Mouse (Mus musculus) forebrain, embryonic 10.5 days (tissue): ENCODE data around the gene Lcat. TPM values are rescaled to one million over a fixed set of nuclear protein-coding genes. Genes with fewer than 3 reads are reported as not detected.

Experiments used
- DNase-seq: peaks from one replicate; pipeline ENCODE4 v3.0.0-alpha.2; 2017; ENCODE audit warnings: low spot score; ENCODE audit errors: extremely low spot score
- H3K27ac ChIP-seq: fragments of 300-500 bp; sonication (generic); 2 replicates; pipeline ENCODE4 v1.5.1; 2016; ENCODE audit warnings: mild to moderate bottlenecking
- H3K27me3 ChIP-seq: fragments of 300-500 bp; sonication (generic); 2 replicates; pipeline ENCODE4 v1.6.1; 2016; ENCODE audit warnings: mild to moderate bottlenecking; ENCODE audit not compliant: poor library complexity, severe bottlenecking
- H3K36me3 ChIP-seq: fragments of 300-500 bp; sonication (generic); replicated peaks from 2 replicates; pipeline ENCODE4 v1.6.1; 2016; ENCODE audit warnings: mild to moderate bottlenecking, moderate library complexity
- H3K4me1 ChIP-seq: fragments of 300-500 bp; sonication (generic); 2 replicates; pipeline ENCODE4 v1.6.1; 2016
- H3K4me3 ChIP-seq: fragments of 300-500 bp; sonication (generic); 2 replicates; pipeline ENCODE4 v1.5.1; 2016; ENCODE audit warnings: mild to moderate bottlenecking, moderate library complexity
- H3K9me3 ChIP-seq: fragments of 300-500 bp; sonication (generic); 2 replicates; pipeline ENCODE4 v1.6.1; 2016; ENCODE audit warnings: mild to moderate bottlenecking, moderate library complexity
- WGBS: fragments of 180-500 bp; shearing (Covaris S2); methylation state at CpG from one replicate; pipeline ENCODE4 v1.1.7; 2016; 5-methylcytosine and 5-hydroxymethylcytosine counted together
- polyA plus RNA-seq: library from polyadenylated mRNA; unstranded; fragments of >200 nt; fragmentation: Nextera tagmentation; extraction: Ambion mirVana; gene quantifications from 2 replicates; pipeline ENCODE4 v1.2.1, GENCODE M21; 2016

Gene Lcat
- polyA plus RNA-seq, 1 experiment from 2014 or later: 0.76 TPM

- 3% methylated on average over 33 of the region's 33 CpGs for WGBS
- Histone ChIP-seq H3K4me3 (peak overlapping the region; percentile 85), H3K36me3 (peaks cover 17% of the 10 kb centered on the region), H3K27me3 (no peaks in the 10 kb centered on the region), H3K27ac (peak overlapping the region; percentile 90), H3K4me1 (peaks cover 23% of the 10 kb centered on the region), H3K9me3 (no peaks in the 10 kb centered on the region)
- DNase-seq: peak; percentile 46
These were observed 5.5 kb downstream of the Lcat start for GRCm38 (mm10) chr8:105937496-105938305.

GRCm38 (mm10) chr8:105936866-105937475 is 6.2 kb downstream of the Lcat start:
- no peaks in the 10 kb centered on the region for H3K27me3 ChIP-seq
- peak overlapping the region; percentile 85 for H3K4me3 ChIP-seq
- WGBS: under 1% methylated on average over 30 of the region's 30 CpGs

GRCm38 (mm10) chr8:105935863-105936603 is 7.1 kb downstream of the Lcat start:
- WGBS: 31% methylated on average over 7 of the region's 7 CpGs
- Histone ChIP-seq H3K27ac (peak overlapping the region; percentile 90), H3K27me3 (no peaks in the 10 kb centered on the region), H3K36me3 (peaks cover 25% of the 10 kb centered on the region), H3K4me1 (peaks cover 24% of the 10 kb centered on the region), H3K9me3 (no peaks in the 10 kb centered on the region), H3K4me3 (peak overlapping the region; percentile 85)
- no peak for DNase-seq

More at GRCm38 (mm10) chr8:105936866-105937475, 6.2 kb downstream of the Lcat start:
- no peaks in the 10 kb centered on the region for H3K9me3 ChIP-seq
- DNase-seq: peak; percentile 90
- H3K36me3 ChIP-seq: peaks cover 25% of the 10 kb centered on the region
- peak overlapping the region; percentile 90 for H3K27ac ChIP-seq
- peaks cover 23% of the 10 kb centered on the region for H3K4me1 ChIP-seq

- no peak for DNase-seq
- H3K4me1 ChIP-seq: peaks cover 34% of the 10 kb centered on the region
- H3K27me3 ChIP-seq: no peaks in the 10 kb centered on the region
- 89% methylated on average over 6 of the region's 6 CpGs for WGBS
- no peak overlapping the region for H3K4me3 ChIP-seq
- H3K9me3 ChIP-seq: no peaks in the 10 kb centered on the region
- H3K36me3 ChIP-seq: peaks cover 32% of the 10 kb centered on the region
- H3K27ac ChIP-seq: no peak overlapping the region
These were observed 8.1 kb downstream of the Lcat start for GRCm38 (mm10) chr8:105935105-105935504.

GRCm38 (mm10) chr8:105933762-105934161 is 9.4 kb downstream of the Lcat start, which contains the start of gene Ctrl:
TSS of gene Ctrl (minus strand) at chr8:105933862.
- H3K27ac ChIP-seq: no peak within 1 kb of the TSS
- H3K36me3 ChIP-seq: peaks cover 40% of the 10 kb centered on the region
- 87% methylated on average over 2 of the region's 2 CpGs for WGBS
- H3K9me3 ChIP-seq: no peaks in the 10 kb centered on the region
- no peaks in the 10 kb centered on the region for H3K27me3 ChIP-seq
- DNase-seq: no peak
- no peak within 1 kb of the TSS for H3K4me3 ChIP-seq
- H3K4me1 ChIP-seq: peaks cover 35% of the 10 kb centered on the region

- Histone ChIP-seq H3K36me3 (peaks cover 40% of the 10 kb centered on the region), H3K9me3 (no peaks in the 10 kb centered on the region), H3K4me1 (peaks cover 26% of the 10 kb centered on the region), H3K27me3 (no peaks in the 10 kb centered on the region), H3K4me3 (no peak overlapping the region), H3K27ac (no peak overlapping the region)
- DNase-seq: no peak
- 93% methylated on average over 11 of the region's 11 CpGs for WGBS
These were observed 10.7 kb downstream of the Lcat start for GRCm38 (mm10) chr8:105932525-105932924.

GRCm38 (mm10) chr8:105931271-105931670 is 11.9 kb downstream of the Lcat start:
- Histone ChIP-seq H3K4me1 (peaks cover 24% of the 10 kb centered on the region), H3K9me3 (no peaks in the 10 kb centered on the region), H3K36me3 (peaks cover 40% of the 10 kb centered on the region), H3K27ac (no peak overlapping the region), H3K4me3 (no peak overlapping the region), H3K27me3 (no peaks in the 10 kb centered on the region)
- WGBS: 88% methylated on average over 3 of the region's 3 CpGs
- no peak for DNase-seq

GRCm38 (mm10) chr8:105930602-105931001 is 12.6 kb downstream of the Lcat start:
- H3K4me1 ChIP-seq: peaks cover 24% of the 10 kb centered on the region
- H3K4me3 ChIP-seq: no peak overlapping the region
- H3K9me3 ChIP-seq: no peaks in the 10 kb centered on the region
- peak overlapping the region; percentile 82 for H3K27ac ChIP-seq
- 14% methylated on average over 8 of the region's 8 CpGs for WGBS
- no peaks in the 10 kb centered on the region for H3K27me3 ChIP-seq
- peak; percentile 83 for DNase-seq
- peaks cover 40% of the 10 kb centered on the region for H3K36me3 ChIP-seq

GRCm38 (mm10) chr8:105925123-105925522 is 18.1 kb downstream of the Lcat start:
- WGBS: 75% methylated on average over 3 of the region's 3 CpGs
- Histone ChIP-seq H3K9me3 (no peaks in the 10 kb centered on the region), H3K4me3 (no peak overlapping the region), H3K36me3 (peaks cover 17% of the 10 kb centered on the region), H3K27ac (no peak overlapping the region), H3K27me3 (no peaks in the 10 kb centered on the region), H3K4me1 (peaks cover 18% of the 10 kb centered on the region)
- no peak for DNase-seq

- no peak overlapping the region for H3K4me3 ChIP-seq
- no peaks in the 10 kb centered on the region for H3K27me3 ChIP-seq
- DNase-seq: no peak
- WGBS: 96% methylated on average over 3 of the region's 3 CpGs
- H3K36me3 ChIP-seq: peaks cover 40% of the 10 kb centered on the region
- H3K9me3 ChIP-seq: no peaks in the 10 kb centered on the region
- no peaks in the 10 kb centered on the region for H3K4me1 ChIP-seq
- H3K27ac ChIP-seq: no peak overlapping the region
These were observed 23.8 kb downstream of the Lcat start for GRCm38 (mm10) chr8:105919390-105919789.

- 41% methylated on average over 16 of the region's 16 CpGs for WGBS
- peak overlapping the region; percentile 93 for H3K27ac ChIP-seq
- H3K4me1 ChIP-seq: peaks cover 13% of the 10 kb centered on the region
- peak overlapping the region; percentile 78 for H3K4me3 ChIP-seq
- H3K36me3 ChIP-seq: 0 out of 2 replicates have a peak, but pooled peaks cover 2% of the 10 kb centered on the region
- no peak for DNase-seq
- no peaks in the 10 kb centered on the region for H3K9me3 ChIP-seq
- no peaks in the 10 kb centered on the region for H3K27me3 ChIP-seq
These were observed 42.1 kb downstream of the Lcat start for GRCm38 (mm10) chr8:105900941-105901616.
